Mouse (Mus musculus) stomach, postnatal 0 days (tissue): ENCODE results near the gene Stk26. TPM values are rescaled to one million over a fixed set of nuclear protein-coding genes. Genes with fewer than 3 reads are reported as not detected.
A peak's percentile ranks its signal among the peaks of the same experiment; 100 is the strongest.

Source experiments
- ATAC-seq: fragments of 200-750 bp; cut with Nextera tagmentation; 2 replicates; pipeline ENCODE4 v1.8.0; 2017; ENCODE audit not compliant: low FRiP score, low TSS enrichment
- DNase-seq: peaks from one replicate; pipeline ENCODE4 v3.0.0-alpha.2; 2016; ENCODE audit warnings: low spot score
- H3K27ac ChIP-seq: fragments of 300-500 bp; sonication (generic); replicated peaks from 2 replicates; pipeline ENCODE4 v1.5.1; 2014; ENCODE audit warnings: mild to moderate bottlenecking, control low read depth
- H3K27me3 ChIP-seq: fragments of 300-500 bp; sonication (generic); 2 replicates; pipeline ENCODE4 v1.6.1; 2014; ENCODE audit warnings: low read length; ENCODE audit not compliant: control insufficient read depth, insufficient read depth
- H3K36me3 ChIP-seq: fragments of 300-500 bp; sonication (generic); 2 replicates; pipeline ENCODE4 v1.6.1; 2014; ENCODE audit warnings: low read length, mixed read lengths; ENCODE audit not compliant: control insufficient read depth, insufficient read depth
- H3K4me1 ChIP-seq: fragments of 300-500 bp; sonication (generic); replicated peaks from 2 replicates; pipeline ENCODE4 v1.6.1; 2014; ENCODE audit warnings: antibody characterized with exemption; ENCODE audit not compliant: control insufficient read depth, insufficient read depth
- H3K4me2 ChIP-seq: fragments of 300-500 bp; sonication (generic); replicated peaks from 2 replicates; pipeline ENCODE4 v1.6.1; 2014; ENCODE audit warnings: low read depth, mild to moderate bottlenecking, control low read depth, moderate library complexity
- H3K4me3 ChIP-seq: fragments of 300-500 bp; sonication (generic); 2 replicates; pipeline ENCODE4 v1.5.1; 2014; ENCODE audit warnings: low read depth, low read length, control low read depth
- H3K9ac ChIP-seq: fragments of 300-500 bp; sonication (generic); 2 replicates; pipeline ENCODE4 v1.6.1; 2014; ENCODE audit warnings: mild to moderate bottlenecking, low read length, control low read depth, mixed read lengths
- H3K9me3 ChIP-seq: fragments of 300-500 bp; sonication (generic); 2 replicates; pipeline ENCODE4 v1.6.1; 2016; ENCODE audit warnings: low read length; ENCODE audit not compliant: control insufficient read depth
- CTCF ChIP-seq: IDR thresholded peaks from 2 replicates; pipeline ENCODE4 v1.5.1; 2016; ENCODE audit warnings: antibody characterized with exemption, low read depth, mild to moderate bottlenecking, moderate library complexity
- EP300 ChIP-seq: optimal IDR thresholded peaks from 2 replicates; pipeline ENCODE3; 2016; ENCODE audit warnings: antibody characterized with exemption
- WGBS: fragments of 180-500 bp; shearing (Covaris S2); extraction: QIAGEN DNeasy Blood & Tissue Kit; methylation state at CpG from one replicate; pipeline ENCODE4 v1.1.7; 2014; 5-methylcytosine and 5-hydroxymethylcytosine counted together
- polyA plus RNA-seq: library from polyadenylated mRNA; unstranded; fragments of >200 nt; fragmentation: Nextera tagmentation; extraction: Ambion mirVana; gene quantifications from 2 replicates; pipeline ENCODE4 v1.2.1, GENCODE M21; 2015

Stk26 gene
- polyA plus RNA-seq, 1 experiment from 2014 or later = 4.5 TPM

GRCm38 (mm10) chrX:50863771-50864170, 22.9 kb downstream of the Stk26 start:
- Histone ChIP-seq H3K9ac (no peak overlapping the region), H3K27me3 (no peaks in the 10 kb centered on the region), H3K36me3 (no peaks in the 10 kb centered on the region), H3K4me2 (no peak overlapping the region), H3K4me3 (no peak overlapping the region), H3K27ac (no peak overlapping the region), H3K9me3 (no peaks in the 10 kb centered on the region), H3K4me1 (no peaks in the 10 kb centered on the region)
- DNase-seq = no peak
- WGBS = 58% methylated on average over 2 of the region's 2 CpGs
- ATAC-seq = no peak
- TF ChIP-seq EP300 = no peak
- TF ChIP-seq CTCF = no peak

DNA sequence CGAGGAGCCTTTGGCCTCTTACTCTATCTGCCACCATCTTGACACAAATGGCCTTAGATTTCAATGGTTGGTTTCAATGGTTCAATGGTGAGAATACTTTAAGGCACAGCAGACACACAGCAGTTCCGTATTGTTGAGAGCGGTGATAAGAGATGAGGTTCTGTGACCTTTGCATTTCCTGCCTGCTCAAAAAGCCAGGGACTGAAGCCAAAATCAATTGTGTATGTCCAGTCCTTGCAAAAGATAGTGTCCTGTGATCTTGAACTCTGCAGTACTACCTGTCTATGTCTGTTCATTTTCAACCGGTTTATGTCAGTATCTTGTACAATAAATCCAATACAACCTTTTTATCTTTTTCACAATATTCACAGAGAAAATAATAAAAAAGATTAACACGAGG, 23.9 kb downstream of the Stk26 start:
- H3K27ac ChIP-seq = no peak overlapping the region
- no peak for TF ChIP-seq EP300
- TF ChIP-seq CTCF = no peak
- no peak overlapping the region for H3K4me3 ChIP-seq
- H3K4me1 ChIP-seq = no peaks in the 10 kb centered on the region
- no peak for DNase-seq
- H3K27me3 ChIP-seq = no peaks in the 10 kb centered on the region
- no peaks in the 10 kb centered on the region for H3K9me3 ChIP-seq
- no peak overlapping the region for H3K9ac ChIP-seq
- no peak overlapping the region for H3K4me2 ChIP-seq
- no peak for ATAC-seq
- 78% methylated on average over 5 of the region's 5 CpGs for WGBS
- H3K36me3 ChIP-seq = no peaks in the 10 kb centered on the region

- DNase-seq (no peak), ATAC-seq (no peak)
- Histone ChIP-seq H3K9ac (no peak overlapping the region), H3K4me3 (no peak overlapping the region), H3K27ac (no peak overlapping the region), H3K4me2 (no peak overlapping the region), H3K4me1 (no peaks in the 10 kb centered on the region), H3K9me3 (no peaks in the 10 kb centered on the region), H3K27me3 (no peaks in the 10 kb centered on the region), H3K36me3 (no peaks in the 10 kb centered on the region)
- TF ChIP-seq CTCF = no peak
- WGBS = 80% methylated on average over 6 of the region's 6 CpGs
Observed at GRCm38 (mm10) chrX:50874246-50875002, 33.6 kb downstream of the Stk26 start.

GRCm38 (mm10) chrX:50887999-50888398, 47.2 kb downstream of the Stk26 start:
- no peak overlapping the region for H3K27ac ChIP-seq
- no peaks in the 10 kb centered on the region for H3K36me3 ChIP-seq
- no peaks in the 10 kb centered on the region for H3K4me1 ChIP-seq
- no peak overlapping the region for H3K4me3 ChIP-seq
- H3K9me3 ChIP-seq = no peaks in the 10 kb centered on the region
- TF ChIP-seq EP300 (no peak), CTCF (peak; percentile 61)
- no peak for DNase-seq
- H3K4me2 ChIP-seq = no peak overlapping the region
- no peak for ATAC-seq
- H3K9ac ChIP-seq = no peak overlapping the region
- no peaks in the 10 kb centered on the region for H3K27me3 ChIP-seq
- WGBS = 76% methylated on average over 2 of the region's 2 CpGs

- DNase-seq (no peak), ATAC-seq (no peak)
- TF ChIP-seq EP300 = no peak
- TF ChIP-seq CTCF = no peak
- no peak overlapping the region for H3K27ac ChIP-seq
- no peaks in the 10 kb centered on the region for H3K36me3 ChIP-seq
- H3K4me3 ChIP-seq = no peak overlapping the region
- H3K4me1 ChIP-seq = no peaks in the 10 kb centered on the region
- H3K4me2 ChIP-seq = no peak overlapping the region
- H3K9ac ChIP-seq = no peak overlapping the region
- no peaks in the 10 kb centered on the region for H3K9me3 ChIP-seq
- WGBS = 80% methylated on average over 3 of the region's 3 CpGs
- no peaks in the 10 kb centered on the region for H3K27me3 ChIP-seq
Observed at GRCm38 (mm10) chrX:50903497-50903896, 62.6 kb downstream of the Stk26 start.

DNA sequence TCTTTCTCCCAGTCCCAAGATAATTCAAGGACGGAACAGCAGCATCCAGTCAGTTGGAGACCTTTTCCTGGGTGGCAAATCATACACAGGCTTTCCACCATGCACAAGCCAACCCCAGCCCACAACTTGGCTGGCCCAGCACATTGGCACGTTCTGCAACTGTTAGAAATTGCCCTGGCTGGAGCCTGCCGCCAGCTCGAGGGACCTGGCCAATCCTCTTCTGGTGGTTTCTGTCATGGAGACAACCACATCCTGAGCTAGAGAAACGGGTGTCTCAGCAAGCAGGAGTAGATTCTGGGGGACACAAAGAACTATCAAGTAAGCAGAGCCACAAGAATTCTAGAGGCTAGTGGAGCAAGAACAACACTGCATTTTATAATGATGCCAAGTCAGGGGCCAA, 69.1 kb downstream of the Stk26 start:
- TF ChIP-seq CTCF = no peak
- no peak for TF ChIP-seq EP300
- Histone ChIP-seq H3K9me3 (no peaks in the 10 kb centered on the region), H3K9ac (no peak overlapping the region), H3K36me3 (no peaks in the 10 kb centered on the region), H3K4me1 (no peaks in the 10 kb centered on the region), H3K4me3 (no peak overlapping the region), H3K27me3 (no peaks in the 10 kb centered on the region), H3K4me2 (no peak overlapping the region), H3K27ac (no peak overlapping the region)
- ATAC-seq = no peak
- WGBS = 79% methylated on average over 5 of the region's 5 CpGs
- DNase-seq = no peak
